Mouse (Mus musculus) left cerebral cortex, adult 11 months (tissue): ENCODE measurements at regions not wholly inside any gene's neighbourhood (a gene's known extent, or its start where the extent isn't known, plus 50 kb on each side); places are given as distances from the start of the nearest gene placed in this dataset.
A peak's percentile ranks its signal among the peaks of the same experiment; 100 is the strongest.

Source experiments
- DNase-seq: peaks from one replicate; pipeline ENCODE4 v3.0.0; 2022; ENCODE audit warnings: low spot score

GRCm38 (mm10) chr13:7691232-7691631 is 511.4 kb upstream of the Adarb2 start:
- no peak for DNase-seq

GRCm38 (mm10) chr13:7697647-7698365 is 504.9 kb upstream of the Adarb2 start:
- DNase-seq = no peak

GRCm38 (mm10) chr13:7721558-7721957 is 481.1 kb upstream of the Adarb2 start:
- no peak for DNase-seq

- peak; percentile 1 for DNase-seq
Observed at GRCm38 (mm10) chr13:7749688-7750087, 453.0 kb upstream of the Adarb2 start.

GRCm38 (mm10) chr13:7785252-7785651 is 417.4 kb upstream of the Adarb2 start:
- DNase-seq = no peak

DNA sequence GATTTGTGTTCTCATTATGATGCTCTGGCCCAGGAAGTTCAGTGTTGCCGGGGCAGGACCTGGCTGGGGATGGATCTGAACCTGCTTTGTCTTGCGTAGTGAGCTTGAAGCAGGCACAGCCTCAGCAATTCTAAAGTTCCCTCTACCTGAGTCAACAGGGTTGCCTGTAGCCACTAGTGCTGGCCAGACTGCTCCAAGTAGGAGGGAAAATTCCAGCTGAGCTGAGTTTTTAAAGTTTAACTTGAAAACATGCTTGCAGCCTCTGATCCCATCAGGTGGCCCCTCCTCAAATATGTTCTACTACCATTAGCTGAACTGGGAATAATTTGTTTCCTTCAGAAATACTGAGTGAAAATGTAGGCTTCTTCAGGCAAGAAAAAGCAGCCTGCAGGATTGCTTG is 412.6 kb upstream of the Adarb2 start:
- no peak for DNase-seq
